ENCODE assay signal across 11 mouse cellular contexts in the genomic region with DNA sequence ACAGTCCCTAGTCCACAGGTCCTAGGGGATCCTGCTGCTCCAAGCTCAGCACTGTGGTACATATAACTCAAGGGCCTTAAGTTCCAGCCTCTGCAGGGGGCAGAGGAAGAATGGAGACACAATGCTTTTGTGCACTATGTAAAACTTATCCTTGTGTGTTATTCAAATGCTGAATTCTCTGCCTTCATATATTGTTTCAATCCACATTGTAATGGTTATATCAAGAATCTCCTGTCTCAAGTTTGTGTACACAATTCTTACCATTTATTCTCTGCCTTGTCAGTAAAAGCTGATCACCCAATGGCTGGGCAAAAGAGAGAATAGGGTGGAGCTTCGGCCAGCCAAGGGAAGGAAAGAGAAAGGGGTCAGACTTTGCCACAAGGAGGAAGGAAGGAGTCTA.
"Had no signal": no experiment of that assay in that cellular context is flagged by ENCODE, and none has a peak within 500 bp of the region (broad histone marks: within the 10 kb centered on the region; RNA-seq: fewer than 3 reads in every experiment).

No protein-coding gene starts in this region.

- DNase-seq: gastrocnemius, postnatal 14 days; gastrocnemius, postnatal 36 days; heart, adult 18-20 months; heart, postnatal 10 days; kidney, adult 11 months; kidney, adult 2 months; kidney, adult 9 months; kidney, postnatal 14 days; kidney, postnatal 36 days; layer of hippocampus, postnatal 36 days; left cerebral cortex, postnatal 4 days had no signal
